Mouse (Mus musculus): ENCODE measurements around the gene Dct. TPM values are rescaled to one million over a fixed set of nuclear protein-coding genes. Genes with fewer than 3 reads are reported as not detected.
A peak's percentile ranks its signal among the peaks of the same experiment; 100 is the strongest.

Dct gene
- polyA plus RNA-seq, 1 experiment from 2014 or later, result 10.9 TPM

DNA sequence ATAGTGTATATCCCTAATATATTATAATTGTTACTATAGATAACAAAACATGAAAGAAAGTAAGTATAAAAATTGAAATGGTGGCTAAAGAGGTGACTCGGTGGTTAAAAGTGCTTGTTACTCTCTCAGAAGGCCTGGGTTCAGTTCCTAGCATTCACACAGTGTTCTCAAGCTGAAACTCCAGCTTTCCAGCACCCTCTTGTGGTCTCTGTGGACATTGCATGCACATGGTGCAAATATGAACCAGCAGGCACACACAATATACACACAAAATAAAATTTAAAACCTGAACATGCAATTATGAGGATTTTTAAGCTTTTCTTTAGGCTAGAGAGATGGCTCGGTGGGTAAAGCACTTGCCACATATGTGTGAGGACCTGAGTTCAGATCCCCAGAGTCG is 24.5 kb downstream of the Dct start:
- no peak for DNase-seq (ENCODE audit: low spot score)

DNA sequence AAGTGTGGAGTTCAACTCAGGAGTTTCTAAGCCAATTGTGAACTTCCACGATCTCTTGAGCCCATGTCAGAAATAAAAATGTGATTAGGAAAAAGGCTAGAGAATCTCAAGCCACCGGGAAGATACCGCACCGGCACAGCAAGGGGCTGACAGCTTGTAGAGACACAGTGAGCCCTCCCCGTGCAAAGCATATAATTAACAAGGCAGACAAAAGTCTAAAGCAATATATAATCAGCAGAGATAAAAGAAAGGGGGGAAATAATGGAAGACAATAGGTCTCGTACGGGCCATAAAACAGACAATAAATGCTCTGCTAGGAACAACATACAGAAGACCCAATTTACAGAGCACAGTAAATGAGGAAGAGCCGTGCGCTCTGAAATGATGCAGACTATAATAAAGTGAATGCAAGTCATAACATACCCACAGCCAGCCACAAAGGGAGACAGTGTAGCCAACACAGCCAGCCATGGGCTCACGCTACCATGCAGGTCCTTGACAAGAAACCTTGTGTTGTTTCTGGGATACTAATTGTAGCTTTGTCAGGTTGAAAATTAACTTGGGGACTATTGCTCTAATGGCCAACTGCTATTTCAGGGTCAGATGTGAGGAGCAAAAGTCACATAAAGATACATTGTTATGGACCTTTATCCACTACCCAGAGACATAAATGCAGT is 30.0 kb downstream of the Dct start:
- Histone ChIP-seq H3K9me3 (ENCODE audit: control insufficient read depth, low read length) (no peaks in the 10 kb centered on the region), H3K27ac (replicated peaks; ENCODE audit: low read depth, low read length) (no peak overlapping the region), H3K36me3 (ENCODE audit: control insufficient read depth, insufficient read depth, low read length) (no peaks in the 10 kb centered on the region), H3K9ac (ENCODE audit: low read depth, low read length) (no peak overlapping the region), H3K4me1 (ENCODE audit: control insufficient read depth, insufficient read depth, low read length) (no peaks in the 10 kb centered on the region), H3K27me3 (replicated peaks; ENCODE audit: control insufficient read depth, insufficient read depth, low read length) (no peaks in the 10 kb centered on the region), H3K4me2 (ENCODE audit: low read depth, low read length) (no peak overlapping the region), H3K4me3 (ENCODE audit: low read depth, low read length) (no peak overlapping the region)
- no peak for ATAC-seq (ENCODE audit: low read depth)
- WGBS, result 82% methylated on average over 10 of the region's 10 CpGs
- DNase-seq (ENCODE audit: low spot score), result no peak

More for the DNA sequence above, 24.5 kb downstream of the Dct start:
- Histone ChIP-seq H3K9ac (ENCODE audit: low read depth, low read length) (no peak overlapping the region), H3K4me1 (ENCODE audit: control insufficient read depth, insufficient read depth, low read length) (no peaks in the 10 kb centered on the region), H3K36me3 (ENCODE audit: control insufficient read depth, insufficient read depth, low read length) (no peaks in the 10 kb centered on the region), H3K9me3 (ENCODE audit: control insufficient read depth, low read length) (peaks cover 32% of the 10 kb centered on the region), H3K27ac (replicated peaks; ENCODE audit: low read depth, low read length) (no peak overlapping the region), H3K27me3 (replicated peaks; ENCODE audit: control insufficient read depth, insufficient read depth, low read length) (no peaks in the 10 kb centered on the region), H3K4me3 (ENCODE audit: low read depth, low read length) (no peak overlapping the region), H3K4me2 (ENCODE audit: low read depth, low read length) (no peak overlapping the region)
- ATAC-seq (ENCODE audit: low read depth), result no peak
- 91% methylated on average over 3 of the region's 3 CpGs for WGBS

DNA sequence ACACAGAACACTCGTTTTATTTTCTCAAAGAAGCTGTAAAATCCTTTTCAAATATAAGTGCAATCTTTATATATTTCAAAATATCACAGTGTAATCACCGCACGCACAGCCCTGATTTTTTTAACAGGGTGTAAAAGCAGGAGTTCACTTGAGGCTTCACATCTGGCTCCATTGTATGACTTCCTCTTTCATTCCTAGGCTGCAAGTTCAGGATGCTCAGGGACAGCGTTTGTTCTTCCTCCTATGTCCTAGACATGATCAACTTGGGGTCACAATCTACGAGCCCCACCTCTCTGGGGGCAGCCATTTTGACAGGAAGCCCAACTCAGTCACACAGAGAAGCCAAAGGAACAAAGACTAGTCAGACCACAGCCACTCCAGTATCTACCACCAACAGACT is 32.7 kb downstream of the Dct start:
- ATAC-seq (ENCODE audit: low read depth), result no peak
- Histone ChIP-seq H3K9me3 (ENCODE audit: control insufficient read depth, low read length) (no peaks in the 10 kb centered on the region), H3K27me3 (replicated peaks; ENCODE audit: control insufficient read depth, insufficient read depth, low read length) (no peaks in the 10 kb centered on the region), H3K4me1 (ENCODE audit: control insufficient read depth, insufficient read depth, low read length) (no peaks in the 10 kb centered on the region), H3K9ac (ENCODE audit: low read depth, low read length) (no peak overlapping the region), H3K4me2 (ENCODE audit: low read depth, low read length) (no peak overlapping the region), H3K4me3 (ENCODE audit: low read depth, low read length) (no peak overlapping the region), H3K36me3 (ENCODE audit: control insufficient read depth, insufficient read depth, low read length) (no peaks in the 10 kb centered on the region), H3K27ac (replicated peaks; ENCODE audit: low read depth, low read length) (no peak overlapping the region)
- no peak for DNase-seq (ENCODE audit: low spot score)
- 76% methylated on average over 5 of the region's 5 CpGs for WGBS

DNA sequence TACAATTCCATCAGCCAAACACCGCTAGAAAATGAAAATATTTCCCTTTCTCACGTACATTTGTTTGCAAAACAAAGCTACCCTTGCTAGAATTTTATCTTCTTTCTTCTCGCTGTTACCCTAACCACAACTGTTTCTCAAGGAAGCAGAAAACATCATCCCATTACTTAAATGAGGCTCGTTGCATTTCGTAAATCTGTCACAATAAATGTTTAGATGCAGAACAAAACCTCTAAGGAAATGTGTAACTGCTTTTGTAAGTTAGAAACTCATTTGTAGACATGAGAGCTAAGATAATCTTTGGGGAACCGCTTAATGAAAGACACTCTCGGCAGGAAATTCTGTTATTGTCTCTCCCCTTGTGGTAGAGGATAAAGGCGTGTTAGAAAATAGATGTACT is 38.8 kb downstream of the Dct start:
- Histone ChIP-seq H3K36me3 (ENCODE audit: control insufficient read depth, insufficient read depth, low read length) (no peaks in the 10 kb centered on the region), H3K4me1 (ENCODE audit: control insufficient read depth, insufficient read depth, low read length) (no peaks in the 10 kb centered on the region), H3K4me3 (ENCODE audit: low read depth, low read length) (no peak overlapping the region), H3K9me3 (ENCODE audit: control insufficient read depth, low read length) (no peaks in the 10 kb centered on the region), H3K27me3 (replicated peaks; ENCODE audit: control insufficient read depth, insufficient read depth, low read length) (no peaks in the 10 kb centered on the region), H3K4me2 (ENCODE audit: low read depth, low read length) (no peak overlapping the region), H3K9ac (ENCODE audit: low read depth, low read length) (no peak overlapping the region), H3K27ac (replicated peaks; ENCODE audit: low read depth, low read length) (no peak overlapping the region)
- ATAC-seq (ENCODE audit: low read depth), result no peak
- DNase-seq (ENCODE audit: low spot score), result no peak
- WGBS, result 75% methylated on average over 8 of the region's 8 CpGs

DNA sequence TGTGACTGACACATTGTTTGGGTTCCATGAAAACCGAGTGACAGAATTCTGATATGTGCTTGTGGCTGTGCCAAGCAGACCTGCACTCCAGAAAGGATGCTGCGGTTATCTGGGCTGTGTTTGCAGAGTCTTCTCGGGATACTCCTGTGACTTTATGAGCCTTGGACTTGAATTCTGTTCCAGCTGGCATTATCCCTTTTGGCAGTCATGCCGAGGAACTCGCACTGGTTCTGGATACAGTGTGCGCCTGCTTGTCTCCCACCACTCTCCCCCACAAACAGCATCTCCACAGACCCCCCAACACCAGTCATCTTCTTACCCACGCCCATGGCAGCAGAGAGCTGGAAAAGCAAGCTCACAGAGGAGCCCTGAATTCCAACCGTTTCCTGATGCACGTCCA is 42.5 kb downstream of the Dct start:
- H3K9me3 ChIP-seq (ENCODE audit: control insufficient read depth, low read length), result no peaks in the 10 kb centered on the region
- no peaks in the 10 kb centered on the region for H3K4me1 ChIP-seq (ENCODE audit: control insufficient read depth, insufficient read depth, low read length)
- H3K4me2 ChIP-seq (ENCODE audit: low read depth, low read length), result no peak overlapping the region
- no peak overlapping the region for H3K9ac ChIP-seq (ENCODE audit: low read depth, low read length)
- no peaks in the 10 kb centered on the region; the same call in 1 of the 2 replicates for H3K27me3 ChIP-seq (replicated peaks; ENCODE audit: control insufficient read depth, insufficient read depth, low read length)
- ATAC-seq (ENCODE audit: low read depth) (no peak), DNase-seq (ENCODE audit: low spot score) (no peak)
- H3K27ac ChIP-seq (replicated peaks; ENCODE audit: low read depth, low read length), result no peak overlapping the region
- 82% methylated on average over 9 of the region's 9 CpGs for WGBS
- H3K4me3 ChIP-seq (ENCODE audit: low read depth, low read length), result no peak overlapping the region
- H3K36me3 ChIP-seq (ENCODE audit: control insufficient read depth, insufficient read depth, low read length), result no peaks in the 10 kb centered on the region

DNA sequence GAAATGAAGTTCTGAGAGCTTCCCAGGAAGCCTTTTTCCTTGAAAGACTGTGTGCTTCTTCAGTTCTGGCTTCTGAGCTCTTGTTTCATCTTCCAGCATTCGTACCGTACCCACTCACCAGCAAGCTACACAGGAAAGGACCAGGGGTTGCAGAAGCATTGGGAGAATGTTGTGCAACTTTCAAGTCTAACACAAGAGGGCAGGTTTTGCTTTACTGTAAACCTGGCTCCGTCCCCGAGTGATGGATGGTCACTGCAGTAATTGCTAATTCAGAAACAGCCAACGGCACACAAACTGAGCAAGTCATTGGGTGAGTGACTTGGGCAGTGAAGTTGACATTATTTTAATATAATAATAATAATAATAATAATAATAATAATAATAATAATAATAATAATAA is 46.3 kb downstream of the Dct start:
- ATAC-seq (ENCODE audit: low read depth) (peak; percentile 58), DNase-seq (ENCODE audit: low spot score) (peak; percentile 79)
- H3K27me3 ChIP-seq (replicated peaks; ENCODE audit: control insufficient read depth, insufficient read depth, low read length), result peaks cover 7% of the 10 kb centered on the region
- H3K4me1 ChIP-seq (ENCODE audit: control insufficient read depth, insufficient read depth, low read length), result 0 out of 2 replicates have a peak, but pooled peaks cover 4% of the 10 kb centered on the region
- no peak overlapping the region for H3K9ac ChIP-seq (ENCODE audit: low read depth, low read length)
- 11% methylated on average over 5 of the region's 5 CpGs for WGBS
- no peak overlapping the region for H3K27ac ChIP-seq (replicated peaks; ENCODE audit: low read depth, low read length)
- no peak overlapping the region for H3K4me2 ChIP-seq (ENCODE audit: low read depth, low read length)
- H3K9me3 ChIP-seq (ENCODE audit: control insufficient read depth, low read length), result no peaks in the 10 kb centered on the region
- H3K36me3 ChIP-seq (ENCODE audit: control insufficient read depth, insufficient read depth, low read length), result no peaks in the 10 kb centered on the region
- H3K4me3 ChIP-seq (ENCODE audit: low read depth, low read length), result no peak overlapping the region

DNA sequence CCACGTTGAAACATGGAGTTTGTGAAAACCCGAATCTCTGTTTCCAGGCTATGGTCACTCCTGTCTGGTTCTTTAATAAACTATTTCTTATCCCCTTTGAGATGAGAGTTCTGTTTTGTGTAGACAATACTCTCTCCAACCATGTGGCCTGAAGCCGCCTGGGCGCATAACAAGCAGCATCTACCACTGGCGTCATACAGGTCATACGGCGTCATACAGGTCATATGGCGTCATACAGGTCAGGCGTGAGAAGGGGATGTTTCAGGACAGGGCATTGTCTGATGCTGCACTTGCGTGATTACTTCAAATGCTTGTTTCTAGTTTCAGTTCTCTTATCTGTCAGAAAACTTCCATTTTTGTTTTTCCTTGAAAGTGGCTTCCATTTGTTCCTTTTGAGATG is 47.6 kb downstream of the Dct start:
- no peak overlapping the region for H3K27ac ChIP-seq (replicated peaks; ENCODE audit: low read depth, low read length)
- no peak for ATAC-seq (ENCODE audit: low read depth)
- no peak overlapping the region for H3K4me2 ChIP-seq (ENCODE audit: low read depth, low read length)
- H3K27me3 ChIP-seq (replicated peaks; ENCODE audit: control insufficient read depth, insufficient read depth, low read length), result peaks cover 11% of the 10 kb centered on the region
- H3K9me3 ChIP-seq (ENCODE audit: control insufficient read depth, low read length), result no peaks in the 10 kb centered on the region
- 0 out of 2 replicates have a peak, but pooled peaks cover 4% of the 10 kb centered on the region for H3K4me1 ChIP-seq (ENCODE audit: control insufficient read depth, insufficient read depth, low read length)
- DNase-seq (ENCODE audit: low spot score), result no peak
- no peaks in the 10 kb centered on the region for H3K36me3 ChIP-seq (ENCODE audit: control insufficient read depth, insufficient read depth, low read length)
- 90% methylated on average over 10 of the region's 10 CpGs for WGBS
- H3K9ac ChIP-seq (ENCODE audit: low read depth, low read length), result no peak overlapping the region
- H3K4me3 ChIP-seq (ENCODE audit: low read depth, low read length), result no peak overlapping the region

DNA sequence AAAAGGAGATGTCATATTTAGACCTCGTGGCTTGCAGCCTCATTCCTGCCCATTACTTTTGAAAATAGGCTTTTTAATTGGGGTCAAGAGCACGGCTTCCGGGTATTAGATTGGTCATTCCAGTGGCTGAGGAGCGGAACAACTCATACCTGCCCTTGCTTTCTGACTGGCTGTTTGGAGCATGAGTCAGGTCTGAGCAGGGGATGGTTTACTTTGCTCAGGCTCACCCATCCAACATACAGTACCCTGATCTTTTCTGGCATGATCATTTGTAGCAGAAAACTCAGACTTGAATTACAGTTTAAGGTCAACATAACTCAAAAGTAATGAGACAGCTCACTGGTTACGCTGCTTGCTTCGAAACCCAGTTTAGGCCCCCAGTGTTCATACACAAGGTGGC is 58.2 kb downstream of the Dct start:
- no peak overlapping the region for H3K27ac ChIP-seq (replicated peaks; ENCODE audit: low read depth, low read length)
- H3K4me3 ChIP-seq (ENCODE audit: low read depth, low read length), result no peak overlapping the region
- H3K9ac ChIP-seq (ENCODE audit: low read depth, low read length), result no peak overlapping the region
- ATAC-seq (ENCODE audit: low read depth), result no peak
- H3K27me3 ChIP-seq (replicated peaks; ENCODE audit: control insufficient read depth, insufficient read depth, low read length), result no peaks in the 10 kb centered on the region
- no peaks in the 10 kb centered on the region for H3K4me1 ChIP-seq (ENCODE audit: control insufficient read depth, insufficient read depth, low read length)
- 85% methylated on average over 6 of the region's 6 CpGs for WGBS
- no peak for DNase-seq (ENCODE audit: low spot score)
- H3K9me3 ChIP-seq (ENCODE audit: control insufficient read depth, low read length), result no peaks in the 10 kb centered on the region
- H3K36me3 ChIP-seq (ENCODE audit: control insufficient read depth, insufficient read depth, low read length), result no peaks in the 10 kb centered on the region
- H3K4me2 ChIP-seq (ENCODE audit: low read depth, low read length), result no peak overlapping the region

DNA sequence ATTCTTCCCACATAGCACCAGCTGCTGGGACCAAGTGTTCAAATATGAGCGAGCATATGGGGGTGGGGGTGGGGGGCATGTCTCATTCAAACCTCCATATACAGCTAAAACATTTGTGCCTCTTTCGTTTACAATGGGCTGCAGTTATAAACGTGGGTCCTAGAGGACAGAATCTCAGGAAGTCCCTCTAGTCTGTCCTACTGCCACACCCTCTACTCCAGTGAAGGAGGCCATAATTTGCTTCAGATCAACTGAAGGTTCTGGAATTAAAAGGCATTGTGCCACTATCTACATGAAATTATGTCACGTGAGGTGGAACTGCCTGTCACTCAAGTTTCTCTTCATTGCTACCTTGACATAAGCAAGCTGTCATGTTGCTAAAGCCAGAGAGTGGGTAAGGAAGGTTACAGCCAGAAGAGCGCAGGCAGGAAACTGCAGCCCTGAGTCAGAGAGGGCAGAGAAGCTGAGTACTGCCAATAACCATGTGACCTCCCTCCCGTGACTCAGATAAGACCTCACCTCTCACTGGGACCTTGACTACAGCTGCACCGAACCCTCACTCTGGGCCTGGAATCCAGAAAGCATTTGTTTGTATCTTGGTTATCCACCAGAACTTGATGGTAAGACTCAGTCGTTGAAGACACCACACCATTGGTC is 59.3 kb downstream of the Dct start:
- no peak overlapping the region for H3K9ac ChIP-seq (ENCODE audit: low read depth, low read length)

More for the DNA sequence above, 59.3 kb downstream of the Dct start:
- ATAC-seq (ENCODE audit: low read depth) (no peak), DNase-seq (ENCODE audit: low spot score) (no peak)
- Histone ChIP-seq H3K4me2 (ENCODE audit: low read depth, low read length) (no peak overlapping the region), H3K9me3 (ENCODE audit: control insufficient read depth, low read length) (no peaks in the 10 kb centered on the region), H3K36me3 (ENCODE audit: control insufficient read depth, insufficient read depth, low read length) (no peaks in the 10 kb centered on the region), H3K4me1 (ENCODE audit: control insufficient read depth, insufficient read depth, low read length) (no peaks in the 10 kb centered on the region), H3K27me3 (replicated peaks; ENCODE audit: control insufficient read depth, insufficient read depth, low read length) (no peaks in the 10 kb centered on the region), H3K27ac (replicated peaks; ENCODE audit: low read depth, low read length) (no peak overlapping the region), H3K4me3 (ENCODE audit: low read depth, low read length) (no peak overlapping the region)
- WGBS, result 74% methylated on average over 8 of the region's 8 CpGs
